Mouse (Mus musculus): ENCODE results near the gene Cacng4. TPM values are rescaled to one million over a fixed set of nuclear protein-coding genes. Genes with fewer than 3 reads are reported as not detected.

The Cacng4 gene
- polyA plus RNA-seq, 2 experiments = 4.8 to 13.9 TPM

DNA sequence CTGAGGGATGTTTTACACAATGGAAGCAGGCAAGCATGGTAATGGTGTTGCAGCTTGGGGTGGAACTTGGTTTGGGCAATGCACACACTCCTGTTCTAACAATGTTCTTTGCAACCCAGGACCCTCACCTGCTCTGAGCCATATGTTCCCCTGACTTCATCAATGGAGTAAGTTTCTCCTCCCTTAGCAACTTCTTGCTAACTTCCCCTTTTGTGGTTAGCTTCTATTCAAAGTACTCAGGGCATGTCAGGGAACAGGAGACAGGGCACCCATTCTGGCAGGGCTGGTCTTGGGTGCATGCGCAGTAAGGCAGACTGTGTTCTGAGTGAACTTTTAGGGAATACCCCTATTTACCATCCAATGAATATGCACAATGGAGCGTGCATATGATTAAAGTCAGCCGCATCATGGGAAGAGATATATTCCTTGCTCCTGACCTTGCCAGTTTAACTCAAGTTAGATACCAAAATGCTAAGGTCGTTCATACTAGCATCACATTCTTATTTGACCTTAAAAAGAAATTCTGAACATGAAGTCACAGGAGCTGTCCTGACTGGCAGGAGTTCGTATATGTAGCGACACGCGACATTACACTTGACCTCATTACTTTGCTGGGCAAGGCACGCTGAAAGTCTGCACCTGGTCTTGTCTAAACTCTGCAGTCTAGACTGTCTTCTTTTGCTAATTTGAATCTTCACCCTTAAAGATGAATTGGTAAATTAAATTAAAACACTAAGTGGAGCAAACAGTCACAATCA is 73.9 kb downstream of the Cacng4 start:
- Histone ChIP-seq H3K4me1 (ENCODE audit: control insufficient read depth, insufficient read depth, low read length) (no peaks in the 10 kb centered on the region), H3K4me2 (replicated peaks; ENCODE audit: low read depth, low read length, severe bottlenecking) (no peak overlapping the region), H3K9ac (ENCODE audit: low read depth, low read length, severe bottlenecking) (no peak overlapping the region), H3K27me3 (ENCODE audit: control insufficient read depth, insufficient read depth, low read length) (no peaks in the 10 kb centered on the region), H3K27ac (replicated peaks; ENCODE audit: low read depth, low read length) (no peak overlapping the region), H3K4me3 (replicated peaks; ENCODE audit: low read length) (no peak overlapping the region), H3K9me3 (ENCODE audit: control insufficient read depth, low read length) (no peaks in the 10 kb centered on the region), H3K36me3 (ENCODE audit: control insufficient read depth, insufficient read depth, low read length) (no peaks in the 10 kb centered on the region)
- ATAC-seq (ENCODE audit: low FRiP score, low read depth) = no peak
- no peak for TF ChIP-seq POLR2A (IDR thresholded peaks at IDR 0.05; ENCODE audit: borderline replicate concordance, extremely low read depth, insufficient read depth, insufficient read length)
- no peak for DNase-seq (ENCODE audit: low spot score)
- WGBS = 88% methylated on average over 9 of the region's 9 CpGs

DNA sequence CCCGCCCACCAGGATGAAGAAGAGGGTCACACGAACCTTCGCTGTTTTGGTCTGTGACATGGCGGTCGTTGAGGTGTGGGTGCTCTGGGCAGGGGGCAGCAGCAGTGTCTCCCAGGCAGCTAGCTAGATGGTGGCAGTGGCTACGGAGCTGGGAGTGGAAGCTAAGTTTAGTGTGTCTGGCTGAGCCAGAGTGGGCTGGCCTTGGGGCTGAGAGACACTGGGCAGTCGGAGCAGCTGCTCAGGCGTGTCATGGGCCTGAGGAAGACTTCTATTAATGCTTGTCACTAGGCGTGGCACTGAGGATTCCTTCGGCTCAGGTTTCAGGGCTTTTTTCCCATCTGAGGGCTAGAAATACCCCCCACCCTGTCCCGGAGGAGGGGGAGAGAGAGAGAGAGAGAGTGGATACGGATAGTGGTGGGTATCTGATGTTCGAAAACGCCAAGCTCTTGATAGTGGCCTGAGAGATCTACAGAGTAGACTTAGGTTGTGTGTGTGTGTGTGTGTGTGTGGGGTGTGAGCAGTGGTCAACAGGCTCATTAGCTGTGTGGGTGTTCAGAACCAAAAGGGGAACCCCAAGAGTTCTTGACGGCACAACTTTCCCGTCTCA is 77.9 kb downstream of the Cacng4 start, which contains the start of gene Cacng1:
Gene Cacng1 (minus strand): TSS at position 191 of the 607 bp plus-strand sequence.
- Histone ChIP-seq H3K36me3 (ENCODE audit: control insufficient read depth, insufficient read depth, low read length) (no peaks in the 10 kb centered on the region), H3K27me3 (ENCODE audit: control insufficient read depth, insufficient read depth, low read length) (no peaks in the 10 kb centered on the region), H3K4me1 (ENCODE audit: control insufficient read depth, insufficient read depth, low read length) (no peaks in the 10 kb centered on the region), H3K9ac (ENCODE audit: low read depth, low read length, severe bottlenecking) (no peak within 1 kb of the TSS), H3K4me2 (replicated peaks; ENCODE audit: low read depth, low read length, severe bottlenecking) (no peak within 1 kb of the TSS), H3K27ac (replicated peaks; ENCODE audit: low read depth, low read length) (no peak within 1 kb of the TSS), H3K9me3 (ENCODE audit: control insufficient read depth, low read length) (no peaks in the 10 kb centered on the region), H3K4me3 (replicated peaks; ENCODE audit: low read length) (no peak within 1 kb of the TSS)
- ATAC-seq (ENCODE audit: low FRiP score, low read depth) (peak; percentile 73), DNase-seq (ENCODE audit: low spot score) (peak; percentile 25)
- WGBS = 75% methylated on average over 16 of the region's 16 CpGs
- no peak for TF ChIP-seq POLR2A (IDR thresholded peaks at IDR 0.05; ENCODE audit: borderline replicate concordance, extremely low read depth, insufficient read depth, insufficient read length)

DNA sequence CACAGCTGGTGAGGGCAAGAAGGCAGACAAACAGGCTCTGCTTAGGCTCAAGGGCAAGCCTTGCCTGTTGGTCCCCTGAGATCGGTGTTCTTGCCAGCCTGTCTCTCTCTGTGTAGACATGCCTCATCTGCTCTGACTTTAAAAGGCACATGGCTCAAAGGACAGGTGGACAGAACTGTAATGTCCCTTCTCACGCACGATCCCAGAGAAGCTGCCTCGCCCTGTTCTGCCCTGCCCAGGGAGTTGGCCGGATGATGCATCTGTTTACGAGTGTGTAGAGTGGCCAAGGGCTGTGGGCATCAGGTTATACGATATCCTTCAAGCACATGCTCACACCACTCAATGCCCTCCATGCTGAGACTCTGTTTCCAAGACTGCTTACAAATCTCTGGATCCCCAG is 80.0 kb downstream of the Cacng4 start:
- no peak overlapping the region for H3K9ac ChIP-seq (ENCODE audit: low read depth, low read length, severe bottlenecking)
- no peak for ATAC-seq (ENCODE audit: low FRiP score, low read depth)
- H3K9me3 ChIP-seq (ENCODE audit: control insufficient read depth, low read length) = no peaks in the 10 kb centered on the region
- no peak for DNase-seq (ENCODE audit: low spot score)
- H3K36me3 ChIP-seq (ENCODE audit: control insufficient read depth, insufficient read depth, low read length) = no peaks in the 10 kb centered on the region
- H3K4me3 ChIP-seq (replicated peaks; ENCODE audit: low read length) = no peak overlapping the region
- no peaks in the 10 kb centered on the region for H3K27me3 ChIP-seq (ENCODE audit: control insufficient read depth, insufficient read depth, low read length)
- no peak for TF ChIP-seq POLR2A (IDR thresholded peaks at IDR 0.05; ENCODE audit: borderline replicate concordance, extremely low read depth, insufficient read depth, insufficient read length)
- WGBS = 79% methylated on average over 7 of the region's 7 CpGs
- no peak overlapping the region for H3K4me2 ChIP-seq (replicated peaks; ENCODE audit: low read depth, low read length, severe bottlenecking)
- H3K27ac ChIP-seq (replicated peaks; ENCODE audit: low read depth, low read length) = no peak overlapping the region
- peaks cover 8% of the 10 kb centered on the region for H3K4me1 ChIP-seq (ENCODE audit: control insufficient read depth, insufficient read depth, low read length)

DNA sequence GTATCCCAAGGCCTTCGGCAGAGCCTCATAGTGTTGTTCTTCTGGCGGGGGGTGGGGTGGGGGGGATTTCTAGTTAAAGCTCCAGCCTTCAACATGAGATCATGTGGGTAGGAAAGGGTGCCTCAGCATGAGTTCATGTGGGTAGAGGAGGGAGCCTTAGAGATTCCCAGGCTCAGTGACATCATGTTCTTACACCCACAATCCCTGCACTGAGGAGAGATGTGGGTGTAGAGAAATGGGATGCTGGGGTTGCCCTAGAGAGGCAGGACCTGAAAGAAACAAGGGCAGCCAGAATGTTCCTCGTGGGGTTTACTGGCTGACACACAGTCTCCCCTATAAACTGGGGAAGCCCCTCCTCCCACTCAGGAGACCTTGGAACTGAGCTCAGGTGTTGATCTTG is 84.0 kb downstream of the Cacng4 start:
- peak; percentile 41; the same call in 1 of the 2 replicates for ATAC-seq (ENCODE audit: low FRiP score, low read depth)
- Histone ChIP-seq H3K36me3 (ENCODE audit: control insufficient read depth, insufficient read depth, low read length) (no peaks in the 10 kb centered on the region), H3K4me2 (replicated peaks; ENCODE audit: low read depth, low read length, severe bottlenecking) (no peak overlapping the region), H3K4me3 (replicated peaks; ENCODE audit: low read length) (no peak overlapping the region), H3K9ac (ENCODE audit: low read depth, low read length, severe bottlenecking) (no peak overlapping the region), H3K27me3 (ENCODE audit: control insufficient read depth, insufficient read depth, low read length) (no peaks in the 10 kb centered on the region), H3K4me1 (ENCODE audit: control insufficient read depth, insufficient read depth, low read length) (peaks cover 8% of the 10 kb centered on the region), H3K27ac (replicated peaks; ENCODE audit: low read depth, low read length) (no peak overlapping the region), H3K9me3 (ENCODE audit: control insufficient read depth, low read length) (no peaks in the 10 kb centered on the region)
- 27% methylated on average over 3 of the region's 3 CpGs for WGBS
- no peak for TF ChIP-seq POLR2A (IDR thresholded peaks at IDR 0.05; ENCODE audit: borderline replicate concordance, extremely low read depth, insufficient read depth, insufficient read length)
- no peak for DNase-seq (ENCODE audit: low spot score)

DNA sequence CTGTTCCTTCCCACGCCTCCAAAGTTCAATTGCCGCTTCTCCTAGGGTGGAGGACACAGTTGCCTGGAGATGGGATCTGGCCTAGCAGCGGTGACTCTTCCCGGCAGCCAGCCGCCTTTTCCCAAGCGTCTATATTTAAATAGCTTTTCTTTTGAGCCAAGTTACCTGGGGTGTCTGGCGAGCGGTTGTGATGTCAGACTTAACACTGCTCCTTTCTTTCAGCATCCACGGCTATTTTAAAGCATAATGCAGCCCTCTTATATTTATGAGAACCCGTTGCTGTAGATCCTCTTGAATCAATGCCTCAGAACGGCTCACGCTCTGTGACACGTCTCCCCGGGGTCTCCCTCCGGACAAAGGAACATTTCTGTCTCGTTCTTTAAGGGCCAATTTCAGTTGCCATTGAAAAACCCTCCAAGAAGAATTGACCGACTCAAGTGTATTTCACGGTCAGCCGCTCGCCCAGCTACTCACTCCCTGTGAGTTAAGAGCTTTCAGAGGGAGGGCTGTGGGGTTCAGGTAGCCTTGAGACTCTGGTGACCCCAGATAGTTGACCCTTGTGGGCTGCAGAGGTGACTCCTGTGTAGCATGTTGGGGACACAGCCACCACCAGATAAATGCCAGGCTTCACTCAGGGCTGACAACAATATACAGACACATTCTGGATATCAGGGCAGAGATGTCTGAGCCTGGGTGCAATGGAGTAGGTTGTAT is 86.3 kb downstream of the Cacng4 start:
- WGBS = 62% methylated on average over 20 of the region's 20 CpGs
- Histone ChIP-seq H3K9ac (ENCODE audit: low read depth, low read length, severe bottlenecking) (no peak overlapping the region), H3K4me2 (replicated peaks; ENCODE audit: low read depth, low read length, severe bottlenecking) (no peak overlapping the region), H3K27me3 (ENCODE audit: control insufficient read depth, insufficient read depth, low read length) (no peaks in the 10 kb centered on the region), H3K4me3 (replicated peaks; ENCODE audit: low read length) (no peak overlapping the region), H3K4me1 (ENCODE audit: control insufficient read depth, insufficient read depth, low read length) (peaks cover 12% of the 10 kb centered on the region), H3K27ac (replicated peaks; ENCODE audit: low read depth, low read length) (no peak overlapping the region), H3K36me3 (ENCODE audit: control insufficient read depth, insufficient read depth, low read length) (no peaks in the 10 kb centered on the region), H3K9me3 (ENCODE audit: control insufficient read depth, low read length) (no peaks in the 10 kb centered on the region)
- no peak for TF ChIP-seq POLR2A (IDR thresholded peaks at IDR 0.05; ENCODE audit: borderline replicate concordance, extremely low read depth, insufficient read depth, insufficient read length)
- ATAC-seq (ENCODE audit: low FRiP score, low read depth) (no peak), DNase-seq (ENCODE audit: low spot score) (no peak)
